Mouse (Mus musculus) stomach, embryonic 14.5 days (tissue): ENCODE results near the gene Mroh3. TPM values are rescaled to one million over a fixed set of nuclear protein-coding genes. Genes with fewer than 3 reads are reported as not detected.

Experiments
- ATAC-seq: fragments of 200-750 bp; cut with Nextera tagmentation; 2 replicates; pipeline ENCODE4 v1.8.0; 2017; ENCODE audit warnings: low read depth, moderate TSS enrichment; ENCODE audit not compliant: insufficient number of reproducible peaks, insufficient read depth, low FRiP score
- H3K27ac ChIP-seq: fragments of 300-500 bp; sonication (generic); 2 replicates; pipeline ENCODE4 v1.5.1; 2014; ENCODE audit warnings: mild to moderate bottlenecking, low read length, moderate library complexity, mixed read lengths
- H3K27me3 ChIP-seq: fragments of 300-500 bp; sonication (generic); 2 replicates; pipeline ENCODE4 v1.6.1; 2014; ENCODE audit warnings: low read length, control low read depth, mixed read lengths; ENCODE audit not compliant: control insufficient read depth, insufficient read depth
- H3K36me3 ChIP-seq: fragments of 300-500 bp; sonication (generic); 2 replicates; pipeline ENCODE4 v1.6.1; 2014; ENCODE audit warnings: mild to moderate bottlenecking, control low read depth, low read length, moderate library complexity, mixed read lengths; ENCODE audit not compliant: control insufficient read depth, insufficient read depth
- H3K4me1 ChIP-seq: fragments of 300-500 bp; sonication (generic); 2 replicates; pipeline ENCODE4 v1.6.1; 2014; ENCODE audit warnings: low read length, control low read depth, mixed read lengths; ENCODE audit not compliant: control insufficient read depth, insufficient read depth
- H3K4me2 ChIP-seq: fragments of 300-500 bp; sonication (generic); replicated peaks from 2 replicates; pipeline ENCODE4 v1.6.1; 2014; ENCODE audit warnings: low read depth, low read length, control low read depth
- H3K4me3 ChIP-seq: fragments of 300-500 bp; sonication (generic); 2 replicates; pipeline ENCODE4 v1.5.1; 2014; ENCODE audit warnings: low read depth, low read length, control low read depth
- H3K9ac ChIP-seq: fragments of 300-500 bp; sonication (generic); replicated peaks from 2 replicates; pipeline ENCODE4 v1.6.1; 2014; ENCODE audit warnings: low read depth, mild to moderate bottlenecking, control low read depth, low read length, moderate library complexity, mixed read lengths
- H3K9me3 ChIP-seq: fragments of 300-500 bp; sonication (generic); 2 replicates; pipeline ENCODE4 v1.6.1; 2016; ENCODE audit warnings: low read depth, low read length, control low read depth; ENCODE audit not compliant: control insufficient read depth
- WGBS: fragments of 180-500 bp; shearing (Covaris S2); extraction: QIAGEN DNeasy Blood & Tissue Kit; methylation state at CpG from one replicate; pipeline ENCODE4 v1.1.7; 2014; 5-methylcytosine and 5-hydroxymethylcytosine counted together
- polyA plus RNA-seq: library from polyadenylated mRNA; unstranded; fragments of >200 nt; fragmentation: Nextera tagmentation; extraction: Ambion mirVana; gene quantifications from 2 replicates; pipeline ENCODE4 v1.2.1, GENCODE M21; 2014

The Mroh3 gene
- polyA plus RNA-seq, 1 experiment from 2014 or later: 2.7 TPM

GRCm38 (mm10) chr1:136177085-136177484 lies 35.5 kb downstream of the Mroh3 start:
- H3K36me3 ChIP-seq: peaks cover 12% of the 10 kb centered on the region; the same call in 1 of the 2 replicates
- H3K9ac ChIP-seq: no peak overlapping the region
- H3K4me3 ChIP-seq: no peak overlapping the region
- H3K4me1 ChIP-seq: peaks cover 9% of the 10 kb centered on the region
- ATAC-seq: peak; percentile 19; the same call in 1 of the 2 replicates
- H3K27me3 ChIP-seq: no peaks in the 10 kb centered on the region
- 68% methylated on average over 2 of the region's 2 CpGs for WGBS
- H3K4me2 ChIP-seq: no peak overlapping the region
- H3K9me3 ChIP-seq: no peaks in the 10 kb centered on the region
- H3K27ac ChIP-seq: no peak overlapping the region; the same call in 1 of the 2 replicates

- Histone ChIP-seq H3K4me1 (peaks cover 9% of the 10 kb centered on the region), H3K27ac (no peak overlapping the region), H3K9me3 (no peaks in the 10 kb centered on the region), H3K27me3 (no peaks in the 10 kb centered on the region), H3K4me2 (no peak overlapping the region), H3K9ac (no peak overlapping the region), H3K36me3 (peaks cover 15% of the 10 kb centered on the region; the same call in 1 of the 2 replicates), H3K4me3 (no peak overlapping the region)
- WGBS: 37% methylated on average over 6 of the region's 6 CpGs
- no peak for ATAC-seq
Observed at GRCm38 (mm10) chr1:136175183-136175582, 37.4 kb downstream of the Mroh3 start.

DNA sequence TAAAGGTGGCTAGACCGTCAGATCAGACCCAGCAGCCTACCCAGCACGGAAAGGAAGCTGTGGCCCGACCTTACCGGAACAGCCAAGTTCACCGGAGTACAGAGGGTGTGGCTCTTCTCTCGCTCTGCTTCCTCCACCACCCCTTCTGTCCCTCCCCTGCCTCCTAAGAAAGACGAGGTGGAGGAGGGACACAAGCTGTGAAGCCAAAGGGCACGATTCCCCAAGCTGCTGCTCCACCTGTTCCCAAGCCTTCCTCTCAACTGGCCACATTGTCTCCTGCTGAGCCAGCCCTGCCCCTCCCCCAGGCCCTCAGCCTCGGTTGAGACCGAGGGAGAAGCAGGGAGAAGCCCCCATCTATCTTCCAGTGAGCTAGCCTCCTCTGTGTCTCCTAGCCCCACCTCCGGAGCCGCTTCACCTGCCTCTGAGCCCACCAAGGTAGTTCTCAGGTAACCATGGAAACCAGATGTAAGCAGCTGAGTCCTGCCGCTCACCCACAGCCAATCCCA lies 38.5 kb downstream of the Mroh3 start:
- Histone ChIP-seq H3K4me3 (no peak overlapping the region), H3K4me1 (peaks cover 9% of the 10 kb centered on the region), H3K9ac (no peak overlapping the region), H3K36me3 (peaks cover 16% of the 10 kb centered on the region; the same call in 1 of the 2 replicates), H3K27me3 (no peaks in the 10 kb centered on the region), H3K4me2 (peak overlapping the region; percentile 22; the same call in 1 of the 2 replicates), H3K9me3 (no peaks in the 10 kb centered on the region), H3K27ac (peak overlapping the region; percentile 11; the same call in 1 of the 2 replicates)
- WGBS: 11% methylated on average over 13 of the region's 13 CpGs
- ATAC-seq: peak; percentile 47

- Histone ChIP-seq H3K9ac (no peak overlapping the region), H3K36me3 (peaks cover 18% of the 10 kb centered on the region; the same call in 1 of the 2 replicates), H3K4me2 (no peak overlapping the region), H3K4me1 (peaks cover 9% of the 10 kb centered on the region), H3K9me3 (no peaks in the 10 kb centered on the region), H3K4me3 (no peak overlapping the region), H3K27ac (no peak overlapping the region), H3K27me3 (no peaks in the 10 kb centered on the region)
- WGBS: 59% methylated on average over 12 of the region's 12 CpGs
- ATAC-seq: no peak
Observed at GRCm38 (mm10) chr1:136172696-136173095, 39.9 kb downstream of the Mroh3 start.

GRCm38 (mm10) chr1:136170109-136170508 lies 42.5 kb downstream of the Mroh3 start:
- Histone ChIP-seq H3K4me2 (no peak overlapping the region), H3K4me1 (peaks cover 9% of the 10 kb centered on the region), H3K9me3 (no peaks in the 10 kb centered on the region), H3K36me3 (peaks cover 12% of the 10 kb centered on the region; the same call in 1 of the 2 replicates), H3K27me3 (no peaks in the 10 kb centered on the region), H3K4me3 (no peak overlapping the region), H3K27ac (no peak overlapping the region), H3K9ac (no peak overlapping the region)
- 0 out of 2 replicates have a peak, but pooled peaks have one; percentile 26 for ATAC-seq
- WGBS: 6% methylated on average over 5 of the region's 5 CpGs

- H3K4me2 ChIP-seq: no peak overlapping the region
- no peak overlapping the region for H3K27ac ChIP-seq
- no peak overlapping the region for H3K9ac ChIP-seq
- no peaks in the 10 kb centered on the region for H3K27me3 ChIP-seq
- no peak for ATAC-seq
- 73% methylated on average over 8 of the region's 8 CpGs for WGBS
- no peaks in the 10 kb centered on the region for H3K9me3 ChIP-seq
- H3K36me3 ChIP-seq: peaks cover 21% of the 10 kb centered on the region
- H3K4me1 ChIP-seq: no peaks in the 10 kb centered on the region
- H3K4me3 ChIP-seq: no peak overlapping the region
Observed at GRCm38 (mm10) chr1:136167657-136168056, 45.0 kb downstream of the Mroh3 start.

DNA sequence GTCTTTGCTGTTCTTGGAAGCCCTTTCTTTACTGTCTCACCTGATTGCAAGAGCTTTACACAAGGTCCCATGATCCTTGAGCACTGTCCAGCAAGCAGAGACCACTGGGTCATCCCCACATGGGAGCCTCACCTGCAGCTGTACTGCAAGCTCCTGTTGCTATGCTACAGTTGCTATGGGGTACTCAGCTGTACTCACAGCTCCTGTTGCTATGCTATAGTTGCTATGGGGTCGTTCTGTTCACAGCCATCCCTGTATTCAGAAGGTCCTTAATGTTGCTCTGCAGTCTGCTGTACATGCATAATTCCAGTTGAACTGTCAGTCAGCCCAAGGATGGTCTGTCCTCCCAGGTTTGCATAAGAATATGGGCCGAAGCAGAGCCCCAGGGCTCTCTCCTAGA lies 47.2 kb downstream of the Mroh3 start:
- H3K4me2 ChIP-seq: no peak overlapping the region
- no peaks in the 10 kb centered on the region for H3K4me1 ChIP-seq
- no peak overlapping the region for H3K4me3 ChIP-seq
- H3K9ac ChIP-seq: no peak overlapping the region
- no peak overlapping the region for H3K27ac ChIP-seq
- 68% methylated on average over 2 of the region's 2 CpGs for WGBS
- no peaks in the 10 kb centered on the region for H3K27me3 ChIP-seq
- no peaks in the 10 kb centered on the region for H3K9me3 ChIP-seq
- no peak for ATAC-seq
- peaks cover 19% of the 10 kb centered on the region for H3K36me3 ChIP-seq

GRCm38 (mm10) chr1:136161333-136161921 lies 51.2 kb downstream of the Mroh3 start:
- no peak for ATAC-seq
- Histone ChIP-seq H3K9ac (no peak overlapping the region), H3K4me1 (no peaks in the 10 kb centered on the region), H3K4me3 (no peak overlapping the region), H3K27me3 (no peaks in the 10 kb centered on the region), H3K9me3 (no peaks in the 10 kb centered on the region), H3K4me2 (no peak overlapping the region), H3K36me3 (peaks cover 25% of the 10 kb centered on the region), H3K27ac (no peak overlapping the region)
- WGBS: 89% methylated on average over 7 of the region's 7 CpGs
